Comparison of ENCODE assay signal across 29 mouse cellular contexts in the genomic region with DNA sequence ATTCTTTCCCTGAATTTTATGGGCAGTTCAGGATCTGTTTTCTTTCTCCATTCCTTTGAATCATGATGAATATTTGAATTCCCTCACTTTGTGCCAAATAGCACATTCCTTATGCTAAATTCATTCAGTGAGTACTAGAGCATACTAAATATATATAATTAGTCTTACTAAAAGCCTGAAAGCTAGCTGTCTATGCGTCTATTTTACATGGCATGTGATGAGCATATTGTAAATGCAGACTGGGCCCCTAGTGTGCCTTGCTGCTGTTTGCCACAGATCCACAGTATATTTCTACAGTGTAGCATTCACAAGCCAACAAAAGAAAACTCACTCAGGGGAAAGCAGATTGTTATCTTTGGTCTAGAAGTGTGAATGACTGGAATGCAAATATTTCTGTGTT.
A peak's percentile ranks its signal among the peaks of the same experiment; 100 is the strongest.
DNase-seq lines count a peak whose midpoint lies in the region; ATAC-seq and TF ChIP-seq lines count a peak whose summit lies in the region.
"Had no signal": no experiment of that assay in that cellular context is flagged by ENCODE, and none has a peak within 500 bp of the region (broad histone marks: within the 10 kb centered on the region; RNA-seq: fewer than 3 reads in every experiment).

No protein-coding gene starts in this region.

- 33% methylated on average over 1 of the region's 1 CpGs for WGBS in forebrain, embryonic 12.5 days
- 84% methylated on average over 1 of the region's 1 CpGs for WGBS in forebrain, embryonic 10.5 days
- 65% methylated on average over 1 of the region's 1 CpGs for WGBS in lung, embryonic 14.5 days
- 21% methylated on average over 1 of the region's 1 CpGs for WGBS in forebrain, postnatal 0 days

- no peak for DNase-seq in forebrain, embryonic 10.5 days (ENCODE audit: extremely low spot score, low spot score)
- peak; percentile 26 for DNase-seq in lung, embryonic 14.5 days
- DNase-seq in lung, postnatal 4 days: no peak
- DNase-seq in brain, embryonic 14.5 days (ENCODE audit: low read depth): peak; percentile 81
- peak; percentile 44 for DNase-seq in forebrain, postnatal 0 days
- DNase-seq in adrenal gland, postnatal 4 days (ENCODE audit: low spot score in 2 of 2): no peak
- DNase-seq: adrenal gland, postnatal 25 days; cerebellum, adult 18-20 months; cerebellum, postnatal 25 days; gastrocnemius, postnatal 25 days; heart, adult 18-20 months; heart, postnatal 14 days; kidney, adult 8-10 months; kidney, postnatal 25 days; liver, postnatal 0 days; lung, postnatal 10 days; right cerebral cortex, adult 18-20 months; thymus, adult 18-20 months; thymus, postnatal 4 days had no signal

- H3K27ac ChIP-seq in forebrain, embryonic 12.5 days: no peak overlapping the region
- H3K27ac ChIP-seq in forebrain, embryonic 10.5 days: no peak overlapping the region
- H3K27ac ChIP-seq in lung, embryonic 14.5 days (ENCODE audit: low read depth): no peak overlapping the region
- no peak overlapping the region for H3K27ac ChIP-seq in forebrain, postnatal 0 days (ENCODE audit: low read depth, low read length)
- H3K27ac ChIP-seq: embryonic facial prominence, embryonic 13.5 days; heart, embryonic 13.5 days; hindbrain, embryonic 14.5 days; intestine, embryonic 15.5 days; layer of hippocampus, adult 2 months; limb, embryonic 12.5 days; midbrain, embryonic 13.5 days; neural tube, embryonic 15.5 days had no signal

- H3K9me3 ChIP-seq in forebrain, embryonic 12.5 days: no peaks in the 10 kb centered on the region
- no peaks in the 10 kb centered on the region for H3K9me3 ChIP-seq in forebrain, embryonic 10.5 days
- no peaks in the 10 kb centered on the region for H3K9me3 ChIP-seq in lung, embryonic 14.5 days (ENCODE audit: low read depth, low read length)
- H3K9me3 ChIP-seq in forebrain, postnatal 0 days (ENCODE audit: low read length): no peaks in the 10 kb centered on the region
- H3K9me3 ChIP-seq: embryonic facial prominence, embryonic 13.5 days; heart, embryonic 13.5 days; intestine, embryonic 15.5 days; limb, embryonic 12.5 days; midbrain, embryonic 13.5 days; neural tube, embryonic 15.5 days had no signal

- no peak for TF ChIP-seq CTCF in lung, embryonic 14.5 days (IDR thresholded peaks at IDR 0.05; ENCODE audit: low read depth)
- no peak for TF ChIP-seq CTCF in brain, embryonic 14.5 days (IDR thresholded peaks at IDR 0.05; ENCODE audit: borderline replicate concordance, extremely low read depth, insufficient read depth, insufficient read length)
- TF ChIP-seq CTCF in forebrain, postnatal 0 days (IDR thresholded peaks at IDR 0.05; ENCODE audit: low read depth): no peak

- H3K4me1 ChIP-seq in forebrain, embryonic 12.5 days: 0 out of 2 replicates have a peak, but pooled peaks cover 2% of the 10 kb centered on the region
- no peaks in the 10 kb centered on the region for H3K4me1 ChIP-seq in forebrain, embryonic 10.5 days
- H3K4me1 ChIP-seq in lung, embryonic 14.5 days (ENCODE audit: insufficient read depth): peaks cover 11% of the 10 kb centered on the region
- no peaks in the 10 kb centered on the region for H3K4me1 ChIP-seq in forebrain, postnatal 0 days (ENCODE audit: insufficient read depth)
- H3K4me1 ChIP-seq: limb, embryonic 12.5 days; midbrain, embryonic 13.5 days; neural tube, embryonic 15.5 days had no signal

- TF ChIP-seq POLR2A in brain, embryonic 14.5 days (IDR thresholded peaks at IDR 0.05; ENCODE audit: borderline replicate concordance, extremely low read depth, insufficient read depth, insufficient read length, poor library complexity, severe bottlenecking): no peak

- H3K4me3 ChIP-seq in forebrain, embryonic 12.5 days (replicated peaks): no peak overlapping the region
- H3K4me3 ChIP-seq in forebrain, embryonic 10.5 days: no peak overlapping the region
- no peak overlapping the region for H3K4me3 ChIP-seq in lung, embryonic 14.5 days (ENCODE audit: low read depth, low read length)
- H3K4me3 ChIP-seq in forebrain, postnatal 0 days (ENCODE audit: low read depth, low read length): no peak overlapping the region
- H3K4me3 ChIP-seq: embryonic facial prominence, embryonic 13.5 days; heart, embryonic 13.5 days; intestine, embryonic 15.5 days; layer of hippocampus, adult 2 months; limb, embryonic 12.5 days; midbrain, embryonic 13.5 days; neural tube, embryonic 15.5 days had no signal

- peak; percentile 65; the same call in 1 of the 2 replicates for ATAC-seq in forebrain, embryonic 12.5 days (ENCODE audit: low FRiP score)
- no peak for ATAC-seq in lung, embryonic 14.5 days (ENCODE audit: insufficient read depth)
- peak; percentile 91 for ATAC-seq in forebrain, postnatal 0 days
- ATAC-seq: intestine, embryonic 15.5 days; liver, postnatal 0 days; midbrain, embryonic 13.5 days had no signal

- H3K27me3 ChIP-seq in forebrain, embryonic 12.5 days: no peaks in the 10 kb centered on the region
- H3K27me3 ChIP-seq in forebrain, embryonic 10.5 days (ENCODE audit: poor library complexity, severe bottlenecking): no peaks in the 10 kb centered on the region
- no peaks in the 10 kb centered on the region for H3K27me3 ChIP-seq in lung, embryonic 14.5 days (ENCODE audit: insufficient read depth, low read length)
- H3K27me3 ChIP-seq in forebrain, postnatal 0 days (ENCODE audit: insufficient read depth, low read length): no peaks in the 10 kb centered on the region
- H3K27me3 ChIP-seq: embryonic facial prominence, embryonic 13.5 days; heart, embryonic 13.5 days; intestine, embryonic 15.5 days; limb, embryonic 12.5 days; midbrain, embryonic 13.5 days; neural tube, embryonic 15.5 days had no signal

- H3K4me2 ChIP-seq in forebrain, embryonic 12.5 days: no peak overlapping the region
- H3K4me2 ChIP-seq in lung, embryonic 14.5 days: no peak overlapping the region
- no peak overlapping the region for H3K4me2 ChIP-seq in forebrain, postnatal 0 days (ENCODE audit: low read depth)
- H3K4me2 ChIP-seq: embryonic facial prominence, embryonic 13.5 days; heart, embryonic 13.5 days; hindbrain, embryonic 14.5 days; intestine, embryonic 15.5 days; limb, embryonic 12.5 days; liver, embryonic 11.5 days; midbrain, embryonic 13.5 days; neural tube, embryonic 15.5 days had no signal

- H3K36me3 ChIP-seq in forebrain, embryonic 12.5 days (replicated peaks): no peaks in the 10 kb centered on the region
- H3K36me3 ChIP-seq in forebrain, embryonic 10.5 days (replicated peaks): no peaks in the 10 kb centered on the region
- H3K36me3 ChIP-seq in lung, embryonic 14.5 days (ENCODE audit: insufficient read depth): no peaks in the 10 kb centered on the region
- no peaks in the 10 kb centered on the region for H3K36me3 ChIP-seq in forebrain, postnatal 0 days (ENCODE audit: insufficient read depth)
- H3K36me3 ChIP-seq: embryonic facial prominence, embryonic 13.5 days; heart, embryonic 13.5 days; intestine, embryonic 15.5 days; limb, embryonic 12.5 days; midbrain, embryonic 13.5 days; neural tube, embryonic 15.5 days had no signal

- no peak overlapping the region for H3K9ac ChIP-seq in forebrain, embryonic 12.5 days
- H3K9ac ChIP-seq in lung, embryonic 14.5 days: no peak overlapping the region
- no peak overlapping the region for H3K9ac ChIP-seq in forebrain, postnatal 0 days
- H3K9ac ChIP-seq: embryonic facial prominence, embryonic 13.5 days; heart, embryonic 13.5 days; hindbrain, embryonic 14.5 days; intestine, embryonic 15.5 days; limb, embryonic 12.5 days; liver, postnatal 0 days; midbrain, embryonic 13.5 days; neural tube, embryonic 15.5 days had no signal

Comparison
In these comparisons a context has a peak if more than half of its experiments do, and no peak if none do; other contexts are left out.
1. DNase-seq: peak in lung, embryonic 14.5 days (single experiment), brain, embryonic 14.5 days (single experiment) and forebrain, postnatal 0 days (single experiment); none in forebrain, embryonic 10.5 days (single experiment), lung, postnatal 4 days (0 of 2) and adrenal gland, postnatal 4 days (0 of 2).